Mouse (Mus musculus): ENCODE measurements around the gene Arid1a.

DNA sequence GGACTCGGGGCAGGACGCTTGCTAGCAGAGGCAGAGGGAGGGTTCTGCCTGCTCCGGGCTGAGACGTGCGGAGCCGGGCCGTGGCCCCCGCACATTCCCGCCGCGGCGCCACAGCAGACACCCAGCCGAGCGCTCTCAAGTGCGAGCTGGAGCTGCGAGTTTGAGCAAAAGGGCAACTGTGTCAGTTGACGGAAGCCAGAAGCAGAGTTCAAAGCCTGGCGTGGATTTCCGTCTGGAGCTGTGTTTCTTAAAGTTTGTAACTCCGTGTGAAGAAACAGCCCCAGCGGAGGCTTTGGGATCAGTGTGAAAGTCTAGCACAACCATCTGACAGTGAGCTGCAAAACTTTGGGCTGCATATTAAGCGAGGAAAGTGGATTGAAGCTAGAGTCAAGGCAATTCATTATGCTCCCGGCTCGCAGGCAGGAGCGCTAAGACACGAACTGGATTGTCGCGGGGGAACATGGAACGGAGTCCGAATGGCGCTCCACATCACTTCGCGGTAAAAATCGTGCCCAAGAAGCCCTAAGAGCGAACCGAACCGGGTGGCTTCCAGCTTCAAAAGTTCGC is 783 bp upstream of the Arid1a start:
- TF ChIP-seq CTCF (IDR thresholded peaks at IDR 0.05; ENCODE audit: extremely low read depth, insufficient read depth, low read length) (no peak), POLR2A (IDR thresholded peaks at IDR 0.05; ENCODE audit: extremely low read depth, insufficient read depth, low read length) (0 out of 2 replicates have a peak, but pooled peaks have one; percentile 24)

Data from cortical plate, adult 2 months (tissue).